In genomic region chr17:47782486-47782885, GRCm38 (mm10) we compare ENCODE assay signal across 39 mouse cellular contexts. TPM values are rescaled to one million over a fixed set of nuclear protein-coding genes. Genes with fewer than 3 reads are reported as not detected.
"Had no signal": no experiment of that assay in that cellular context is flagged by ENCODE, and none has a peak within 500 bp of the region (broad histone marks: within the 10 kb centered on the region; RNA-seq: fewer than 3 reads in every experiment).

No protein-coding gene starts in this region.

- H3K27ac ChIP-seq: limb, embryonic 10.5 days; limb, embryonic 12.5 days; limb, embryonic 13.5 days; limb, embryonic 15.5 days; liver, embryonic 12.5 days; liver, embryonic 13.5 days; liver, embryonic 14.5 days; liver, embryonic 15.5 days; lung, embryonic 15.5 days; macrophage; midbrain, embryonic 10.5 days; midbrain, embryonic 12.5 days; midbrain, embryonic 13.5 days; midbrain, embryonic 15.5 days; neural tube, embryonic 12.5 days had no signal

- H3K4me3 ChIP-seq: limb, embryonic 10.5 days; limb, embryonic 12.5 days; limb, embryonic 13.5 days; limb, embryonic 15.5 days; liver, embryonic 12.5 days; liver, embryonic 13.5 days; liver, embryonic 15.5 days; lung, embryonic 15.5 days; megakaryocyte, embryonic 14.5 days; midbrain, embryonic 10.5 days; midbrain, embryonic 12.5 days; midbrain, embryonic 13.5 days; midbrain, embryonic 15.5 days; myocyte; neural tube, embryonic 12.5 days had no signal

- DNase-seq: left cerebral cortex, postnatal 4 days; liver; liver, embryonic 13.5 days; liver, postnatal 0 days; lung, adult 18-20 months; lung, adult 2 months; lung, embryonic 14.5 days; lung, postnatal 10 days; lung, postnatal 14 days; lung, postnatal 36 days; lung, postnatal 4 days; midbrain, embryonic 14.5 days had no signal

- ATAC-seq: liver, embryonic 12.5 days; liver, postnatal 0 days; lung, postnatal 0 days; midbrain, embryonic 13.5 days; midbrain, embryonic 15.5 days; midbrain, embryonic 16.5 days had no signal

RNA-seq across cellular contexts. Expression of gene Mdfi, which starts 52.0 kb away (rescaled TPM):
- total RNA-seq: megakaryocyte, adult 5-6 weeks; monocyte, adult 5-6 weeks had no signal

RNA-seq across cellular contexts. Expression of gene Pgc, which starts 55.8 kb away (rescaled TPM):
- total RNA-seq: left cerebral cortex, postnatal 10 days; left cerebral cortex, postnatal 14 days; left cerebral cortex, postnatal 25 days; left cerebral cortex, postnatal 36 days; left cerebral cortex, postnatal 4 days; liver, adult 2 months; megakaryocyte progenitor cell, adult 5-6 weeks; megakaryocyte, adult 5-6 weeks; megakaryocyte-erythroid progenitor cell, adult 5-6 weeks; monocyte, adult 5-6 weeks had no signal
